Mouse (Mus musculus) large intestine, adult 2 months (tissue): Measurements from ENCODE around the gene Dgkd. TPM values are rescaled to one million over a fixed set of nuclear protein-coding genes. Genes with fewer than 3 reads are reported as not detected.

Experiments
- DNase-seq: peaks from one replicate; pipeline ENCODE4 v3.0.0-alpha.2; 2012; ENCODE audit warnings: low read depth, low spot score
- WGBS: fragments of 180-500 bp; shearing (Covaris S2); methylation state at CpG from one replicate; pipeline ENCODE4 v1.1.7; 2018; 5-methylcytosine and 5-hydroxymethylcytosine counted together
- polyA plus RNA-seq: library from polyadenylated mRNA; depleted of rRNA; stranded (reverse); fragments of >200 nt; gene quantifications from 2 replicates; pipeline ENCODE4 v1.2.3, GENCODE M21; 2012

The Dgkd gene
- polyA plus RNA-seq, 1 experiment: 55.4 TPM

GRCm38 (mm10) chr1:87879494-87880325 lies 26.6 kb downstream of the Dgkd start:
- 3% methylated on average over 3 of the region's 3 CpGs for WGBS
- DNase-seq: no peak

GRCm38 (mm10) chr1:87880326-87880627 lies 27.2 kb downstream of the Dgkd start:
- no peak for DNase-seq
- 76% methylated on average over 6 of the region's 6 CpGs for WGBS

- no peak for DNase-seq
- 45% methylated on average over 2 of the region's 2 CpGs for WGBS
These were observed 27.8 kb downstream of the Dgkd start for GRCm38 (mm10) chr1:87880856-87881255.

- no peak for DNase-seq
- 14% methylated on average over 4 of the region's 4 CpGs for WGBS
These were observed 28.6 kb downstream of the Dgkd start for GRCm38 (mm10) chr1:87881726-87882125.

GRCm38 (mm10) chr1:87882554-87882953 lies 29.5 kb downstream of the Dgkd start:
- no peak for DNase-seq

- 13% methylated on average over 1 of the region's 1 CpGs for WGBS
- DNase-seq: no peak
These were observed 37.9 kb downstream of the Dgkd start for GRCm38 (mm10) chr1:87890960-87891359.

- DNase-seq: peak; percentile 96
- 24% methylated on average over 4 of the region's 4 CpGs for WGBS
These were observed 38.5 kb downstream of the Dgkd start for GRCm38 (mm10) chr1:87891634-87892033.

GRCm38 (mm10) chr1:87892499-87892898 lies 39.4 kb downstream of the Dgkd start:
- peak; percentile 85 for DNase-seq
- WGBS: 34% methylated on average over 2 of the region's 2 CpGs

GRCm38 (mm10) chr1:87893414-87893813 lies 40.3 kb downstream of the Dgkd start:
- DNase-seq: no peak
- 76% methylated on average over 4 of the region's 4 CpGs for WGBS

GRCm38 (mm10) chr1:87896921-87897320 lies 43.8 kb downstream of the Dgkd start:
- DNase-seq: no peak
- WGBS: 88% methylated on average over 2 of the region's 2 CpGs

GRCm38 (mm10) chr1:87899701-87900100 lies 46.6 kb downstream of the Dgkd start:
- WGBS: 73% methylated on average over 2 of the region's 2 CpGs
- no peak for DNase-seq

GRCm38 (mm10) chr1:87900979-87901378 lies 47.9 kb downstream of the Dgkd start:
- 37% methylated on average over 6 of the region's 6 CpGs for WGBS
- no peak for DNase-seq

GRCm38 (mm10) chr1:87902186-87902585 lies 49.1 kb downstream of the Dgkd start:
- DNase-seq: no peak

- DNase-seq: no peak
- 33% methylated on average over 5 of the region's 5 CpGs for WGBS
These were observed 53.4 kb downstream of the Dgkd start for GRCm38 (mm10) chr1:87906361-87906956.

GRCm38 (mm10) chr1:87908006-87908405 lies 54.9 kb downstream of the Dgkd start:
- no peak for DNase-seq
- 91% methylated on average over 2 of the region's 2 CpGs for WGBS

- WGBS: 43% methylated on average over 3 of the region's 3 CpGs
These were observed 55.6 kb downstream of the Dgkd start for GRCm38 (mm10) chr1:87908736-87909135.

GRCm38 (mm10) chr1:87909565-87909964 lies 56.5 kb downstream of the Dgkd start:
- no peak for DNase-seq

More at GRCm38 (mm10) chr1:87908736-87909135, 55.6 kb downstream of the Dgkd start:
- DNase-seq: no peak

GRCm38 (mm10) chr1:87910428-87910827 lies 57.3 kb downstream of the Dgkd start:
- WGBS: 30% methylated on average over 1 of the region's 1 CpGs
- no peak for DNase-seq

- no peak for DNase-seq
These were observed 60.3 kb downstream of the Dgkd start for GRCm38 (mm10) chr1:87913356-87913755.

- WGBS: 92% methylated on average over 3 of the region's 3 CpGs
- DNase-seq: no peak
These were observed 64.3 kb downstream of the Dgkd start for GRCm38 (mm10) chr1:87917361-87917760.

- 75% methylated on average over 2 of the region's 2 CpGs for WGBS
- no peak for DNase-seq
These were observed 65.0 kb downstream of the Dgkd start for GRCm38 (mm10) chr1:87918061-87918460.
